Mouse (Mus musculus) kidney, postnatal 36 days (tissue): ENCODE data around the gene Fam213b.
A peak's percentile ranks its signal among the peaks of the same experiment; 100 is the strongest.

Source experiments
- DNase-seq, 2 experiments: peaks; one replicate each; pipeline ENCODE4 v3.0.0; 2021 to 2022; ENCODE audit warnings: mixed read lengths in 2 of 2

The Fam213b gene

DNA sequence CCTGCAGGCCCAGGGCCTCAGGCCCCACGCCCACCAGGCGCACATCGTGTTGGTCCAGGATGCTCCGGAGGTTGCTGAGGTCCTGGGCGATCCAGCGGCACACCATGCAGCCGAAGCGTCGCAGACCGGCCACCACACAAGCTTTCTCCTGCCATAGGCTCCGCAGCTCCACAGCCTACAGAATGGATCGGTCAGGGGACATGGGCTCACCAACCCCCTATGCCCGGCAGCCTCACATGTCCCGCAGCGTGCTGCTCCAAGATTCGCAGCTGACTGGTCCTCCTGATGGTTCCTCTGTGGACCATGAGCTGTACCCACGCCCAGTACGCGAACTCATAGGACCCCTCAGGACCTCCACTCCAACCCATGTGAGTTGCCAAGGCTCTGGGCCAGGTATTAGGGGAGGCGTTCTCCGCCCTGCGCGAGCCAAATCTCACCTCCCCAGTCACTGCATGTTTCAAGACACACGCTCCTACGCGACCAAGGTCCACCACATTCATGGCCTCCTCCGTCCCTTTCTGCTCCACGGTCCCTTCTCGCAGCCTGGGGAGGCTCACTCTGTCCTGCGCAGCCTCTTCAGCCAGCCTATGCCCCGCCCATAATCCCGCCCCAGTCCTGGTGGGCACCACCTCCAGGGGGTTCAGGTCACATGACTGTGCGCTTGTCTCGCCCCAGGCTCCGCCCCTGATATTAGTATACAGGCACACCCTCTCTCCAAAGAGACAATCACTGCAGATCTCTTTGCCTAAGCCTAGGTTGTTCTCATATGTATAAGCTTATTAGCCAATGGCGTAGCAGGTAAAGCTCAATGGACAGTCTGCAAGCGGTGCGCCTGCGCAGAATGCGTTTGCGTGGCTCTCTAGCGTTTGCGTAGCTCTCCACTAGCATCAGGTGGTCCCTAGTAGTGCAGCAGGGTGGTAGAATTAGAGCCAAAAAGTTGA, at the start of gene Fam213b:
Gene Fam213b (minus strand): TSS at position 630 of the 941 bp plus-strand sequence.
- peak; percentile 87 for DNase-seq

DNA sequence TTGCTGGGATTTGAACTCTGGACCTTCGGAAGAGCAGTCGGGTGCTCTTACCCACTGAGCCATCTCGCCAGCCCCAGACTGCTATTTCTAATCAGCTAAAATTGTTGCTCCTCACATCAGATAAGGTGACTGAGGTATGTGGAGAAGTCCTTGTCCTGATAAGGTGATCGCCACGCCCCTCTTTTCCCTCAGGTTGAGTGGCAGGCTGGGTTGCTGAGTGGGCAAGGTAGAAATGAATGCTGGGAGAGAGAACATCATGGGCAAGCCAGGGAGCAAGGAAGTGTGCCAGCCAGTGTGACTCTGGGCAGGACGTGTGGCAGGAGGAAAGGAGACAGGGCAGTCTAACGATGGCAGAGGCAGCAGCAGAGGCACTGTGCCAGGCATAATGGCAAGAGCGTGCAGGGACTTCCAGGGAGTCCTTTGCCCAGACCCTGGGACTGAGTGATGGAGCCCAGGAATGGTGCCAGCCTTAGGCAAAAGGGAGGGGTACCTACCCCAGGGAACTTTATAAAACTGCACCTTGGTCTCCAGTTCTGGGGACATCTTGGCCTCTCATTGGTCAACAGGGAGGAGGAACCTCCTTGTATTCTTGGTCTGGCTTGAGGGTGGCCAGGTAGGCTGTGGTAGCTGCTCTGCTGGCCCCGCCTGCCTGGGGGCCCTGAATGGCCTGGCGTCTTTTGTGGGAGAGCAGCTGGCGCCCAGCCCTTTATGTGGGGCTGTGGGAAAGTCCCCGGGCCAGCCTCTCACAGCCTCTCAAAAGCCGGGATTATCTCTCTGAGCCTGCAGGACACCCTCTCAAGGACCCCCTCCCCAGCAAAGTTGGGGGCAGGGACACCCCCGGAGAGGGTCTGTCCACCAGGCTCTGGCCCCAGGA, 49.4 kb upstream of the Fam213b start:
- DNase-seq, result no peak

DNA sequence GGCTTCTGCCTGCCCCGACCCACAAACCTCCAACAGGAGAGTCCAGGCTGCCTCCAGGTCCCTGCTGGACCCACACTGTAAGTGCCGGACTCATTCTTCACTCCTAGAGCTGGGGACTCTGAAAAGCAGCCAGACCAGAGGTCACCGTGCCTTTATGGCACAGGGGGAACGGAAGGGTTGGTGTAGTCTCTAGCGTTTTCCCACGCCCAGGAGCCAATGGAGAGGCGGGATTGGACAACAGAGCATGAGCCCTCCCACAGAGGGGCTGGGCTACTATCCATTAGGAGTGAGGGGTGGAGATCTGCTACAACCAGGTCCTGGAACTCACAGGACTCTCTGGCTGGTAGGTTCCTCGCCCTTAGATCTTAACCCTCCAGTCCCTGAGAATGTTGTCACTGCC, 47.4 kb upstream of the Fam213b start:
- DNase-seq, result peak; percentile 84 to 88

DNA sequence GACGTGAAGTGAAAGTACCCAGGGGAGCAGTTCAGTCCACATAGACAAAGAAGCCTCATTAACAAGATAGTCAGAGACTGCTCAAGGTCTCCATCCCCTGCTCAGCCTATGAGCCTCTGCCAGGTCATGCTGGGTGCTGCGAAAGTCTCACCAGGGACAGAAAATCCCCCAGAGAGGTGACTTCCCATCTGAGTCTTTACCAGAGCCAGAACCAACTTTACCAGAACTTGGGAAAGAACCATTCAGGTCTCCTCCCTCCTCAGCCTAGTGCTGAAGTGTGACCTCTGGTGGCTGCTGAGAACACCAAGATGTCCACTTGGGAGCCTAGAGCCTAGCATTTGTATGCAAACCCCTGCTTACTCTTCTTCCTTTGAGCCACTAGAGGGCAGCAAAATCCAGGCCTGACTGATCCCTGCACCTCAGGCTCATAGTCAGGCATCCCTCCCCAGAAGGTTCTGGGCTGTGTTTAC, 45.2 kb upstream of the Fam213b start:
- peak; percentile 87 to 91 for DNase-seq

DNA sequence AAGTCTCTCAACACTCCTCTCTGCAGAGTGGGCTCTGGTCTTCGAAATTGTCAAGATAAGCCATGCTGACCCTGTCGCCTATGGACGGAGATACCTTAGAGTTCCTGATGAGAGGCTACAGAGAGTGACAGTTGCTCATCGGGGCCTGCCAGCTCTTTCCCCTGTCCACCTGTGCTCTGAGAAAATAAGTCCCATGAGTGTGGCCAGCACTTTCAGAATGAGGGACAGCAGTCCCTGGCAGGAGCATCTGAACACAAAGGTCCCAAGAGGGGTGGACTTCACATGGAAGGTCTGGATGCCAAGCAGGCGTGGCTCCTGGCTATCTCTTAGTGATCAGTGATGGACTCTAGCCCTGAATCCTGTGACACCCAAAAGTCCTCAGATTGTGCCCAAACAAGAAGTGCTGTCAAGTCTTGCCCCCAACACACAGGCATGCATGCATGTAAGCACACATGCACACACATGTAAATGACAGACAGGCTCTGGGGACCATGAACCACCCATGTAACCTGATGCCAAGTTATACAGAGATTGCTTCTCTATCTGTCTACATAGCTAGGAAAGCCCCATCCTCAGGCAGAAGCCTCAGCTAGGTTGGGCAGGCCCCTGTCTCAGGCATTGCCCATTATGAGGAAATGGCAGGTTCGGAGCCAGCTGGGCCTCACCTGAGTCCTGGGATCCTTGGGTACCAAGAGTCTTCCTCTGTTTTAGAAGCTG, 44.5 kb upstream of the Fam213b start:
- no peak for DNase-seq

DNA sequence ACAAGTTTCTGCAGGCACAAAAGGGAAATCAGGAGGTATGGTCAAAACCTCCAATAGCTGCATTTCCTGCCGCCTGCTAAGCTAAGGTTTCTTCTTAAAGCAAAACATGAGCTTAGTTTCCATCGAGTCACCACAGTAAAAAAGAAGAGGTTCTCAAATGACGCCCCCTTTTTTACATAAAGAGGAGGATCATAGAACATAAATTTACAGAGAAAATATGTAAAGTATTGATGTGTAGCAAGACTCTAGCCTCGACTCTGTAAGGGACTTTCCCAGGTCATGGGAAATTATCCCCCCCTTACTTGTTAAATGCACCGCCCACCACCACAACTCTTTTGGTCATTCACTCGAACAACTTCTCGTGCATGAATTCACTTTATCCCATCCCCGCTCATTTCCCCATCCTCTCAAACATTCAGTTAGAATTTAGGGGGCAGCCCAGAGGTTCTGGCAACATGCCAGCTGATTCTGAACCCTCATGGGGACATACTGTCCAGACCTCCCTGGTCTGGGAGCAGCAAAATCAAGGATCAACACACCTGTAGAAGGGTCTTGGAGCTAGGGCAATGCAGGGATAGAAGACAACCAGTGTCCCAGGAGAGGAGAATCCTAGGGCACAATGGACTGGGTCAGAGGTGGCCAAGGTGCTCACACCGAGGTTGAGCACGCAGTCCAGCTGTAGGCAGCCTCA, 43.8 kb upstream of the Fam213b start:
- DNase-seq, result no peak

DNA sequence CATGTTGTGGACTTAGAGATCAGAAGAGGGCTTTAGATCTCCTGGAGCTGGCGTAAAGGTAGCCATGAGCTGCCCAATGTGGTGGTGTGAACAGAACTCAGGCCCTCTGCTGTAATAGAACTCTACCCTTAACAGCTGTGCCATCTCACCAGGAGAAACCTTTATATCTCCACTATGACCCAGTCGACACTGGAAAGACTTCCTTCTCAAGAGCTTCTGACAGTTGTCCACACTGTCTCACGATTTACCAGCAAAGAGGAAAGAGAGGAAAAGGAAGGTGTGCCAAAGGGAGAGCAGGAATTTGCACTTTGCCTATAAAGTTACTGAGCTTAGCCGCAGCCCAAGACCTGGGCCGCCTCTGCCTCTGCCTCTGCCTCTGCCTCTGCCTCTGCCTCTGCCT, 42.9 kb upstream of the Fam213b start:
- no peak for DNase-seq

DNA sequence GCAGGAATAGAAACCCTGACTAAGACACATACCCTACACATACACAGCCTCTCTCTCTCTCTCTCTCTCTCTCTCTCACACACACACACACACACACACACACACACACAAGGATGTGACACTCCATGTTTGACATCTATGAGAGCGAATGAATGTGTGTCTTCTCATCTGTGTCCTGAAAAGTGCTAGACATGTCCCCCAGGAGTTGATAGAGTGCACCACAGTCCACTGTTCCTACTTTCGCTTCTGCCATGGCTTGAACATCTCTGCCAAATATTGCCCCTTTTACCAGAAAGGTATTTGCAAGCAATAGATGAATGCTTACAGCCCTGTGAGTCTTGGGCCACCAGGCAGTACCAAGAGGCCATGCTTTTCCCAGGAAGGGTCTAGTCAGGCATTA, 41.2 kb upstream of the Fam213b start:
- DNase-seq, result no peak

DNA sequence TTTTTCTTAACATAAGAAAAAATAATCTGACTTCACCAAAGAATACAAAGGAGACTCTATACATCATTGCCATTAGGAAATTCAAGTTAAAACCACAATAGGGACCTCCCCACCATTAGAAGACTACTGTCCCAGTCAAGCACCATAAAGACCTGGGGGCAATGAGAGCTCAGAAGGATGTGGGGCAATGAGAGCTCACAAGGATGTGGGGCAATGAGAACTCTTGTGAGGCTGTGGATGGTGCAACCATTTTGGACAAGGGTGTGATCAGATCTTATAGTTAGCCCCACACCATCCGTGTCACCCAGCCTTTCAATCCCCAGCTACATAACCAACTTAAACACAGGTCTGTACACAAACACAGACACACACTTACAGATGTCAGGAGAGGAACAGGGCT, 38.8 kb upstream of the Fam213b start:
- DNase-seq, result no peak

DNA sequence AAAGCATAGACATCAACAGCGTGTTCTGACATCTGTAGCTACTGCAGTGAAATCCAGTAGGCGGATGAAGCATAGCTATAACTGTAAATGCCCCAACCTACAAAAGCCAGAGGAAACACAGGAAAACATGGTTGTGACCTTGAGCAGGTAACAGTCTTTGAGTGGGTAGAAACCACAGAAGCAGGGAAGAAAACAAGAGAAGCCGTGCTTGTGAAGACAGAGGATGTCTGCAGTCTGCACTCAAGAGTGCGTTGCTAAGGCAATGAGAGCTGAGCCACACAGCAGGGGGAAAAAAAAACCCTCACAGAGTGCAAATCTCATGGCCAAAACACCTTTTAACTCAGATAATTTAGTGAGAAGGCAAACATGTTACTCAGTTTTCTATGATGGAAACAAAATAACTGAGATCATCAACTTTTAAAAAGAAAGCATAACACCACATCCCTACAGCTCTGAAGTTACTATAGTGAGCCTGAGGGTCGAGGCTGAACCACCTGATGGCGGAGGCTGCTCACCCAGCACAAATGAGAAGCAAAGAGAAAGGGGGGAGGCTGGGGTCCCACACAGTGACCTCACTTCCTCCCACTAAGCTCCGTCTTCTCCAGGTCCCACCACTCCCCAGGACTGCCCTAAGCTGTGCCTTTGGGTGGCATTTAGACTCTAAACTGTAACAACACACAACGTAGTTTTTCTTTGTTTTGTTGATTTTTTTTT, 37.8 kb upstream of the Fam213b start:
- no peak for DNase-seq

DNA sequence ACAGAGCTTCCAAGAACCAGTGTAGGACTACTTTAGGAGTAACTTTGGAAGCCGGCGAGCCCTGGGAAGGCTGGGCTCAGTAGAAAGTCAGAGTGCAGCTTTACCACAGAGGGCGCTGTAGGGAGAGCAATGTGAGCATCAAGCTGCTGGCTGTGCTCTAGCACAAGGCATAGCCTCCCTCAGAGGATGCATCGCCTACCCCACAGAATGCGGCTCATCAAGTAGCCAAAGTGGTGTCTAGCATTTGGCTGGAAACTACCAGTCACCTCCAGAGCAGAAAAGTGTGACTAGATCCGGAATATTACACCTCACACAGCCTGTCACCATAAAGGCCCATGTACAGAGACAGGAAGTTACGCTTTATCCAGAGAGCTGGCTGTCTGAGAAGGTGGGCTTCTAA, 36.9 kb upstream of the Fam213b start:
- no peak for DNase-seq

DNA sequence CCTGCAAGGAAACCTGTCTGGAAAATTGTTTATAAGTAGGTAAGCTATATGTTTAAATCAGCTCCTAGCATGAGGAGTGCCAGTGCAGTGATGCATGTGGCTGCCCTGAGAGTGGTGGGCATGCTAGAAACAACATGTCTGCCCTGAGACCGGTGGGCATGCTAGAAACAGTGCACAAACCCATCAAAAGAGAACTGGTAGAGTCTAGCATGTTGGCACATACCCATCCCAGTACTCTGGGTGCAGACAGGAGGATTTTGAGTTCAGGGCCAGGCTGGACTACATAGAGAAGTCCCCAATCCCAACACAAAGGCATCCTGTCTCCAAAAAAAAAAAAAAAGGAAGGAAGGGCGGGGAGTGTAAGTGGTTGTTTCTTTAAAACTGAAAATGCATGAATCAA, 35.9 kb upstream of the Fam213b start:
- no peak for DNase-seq

DNA sequence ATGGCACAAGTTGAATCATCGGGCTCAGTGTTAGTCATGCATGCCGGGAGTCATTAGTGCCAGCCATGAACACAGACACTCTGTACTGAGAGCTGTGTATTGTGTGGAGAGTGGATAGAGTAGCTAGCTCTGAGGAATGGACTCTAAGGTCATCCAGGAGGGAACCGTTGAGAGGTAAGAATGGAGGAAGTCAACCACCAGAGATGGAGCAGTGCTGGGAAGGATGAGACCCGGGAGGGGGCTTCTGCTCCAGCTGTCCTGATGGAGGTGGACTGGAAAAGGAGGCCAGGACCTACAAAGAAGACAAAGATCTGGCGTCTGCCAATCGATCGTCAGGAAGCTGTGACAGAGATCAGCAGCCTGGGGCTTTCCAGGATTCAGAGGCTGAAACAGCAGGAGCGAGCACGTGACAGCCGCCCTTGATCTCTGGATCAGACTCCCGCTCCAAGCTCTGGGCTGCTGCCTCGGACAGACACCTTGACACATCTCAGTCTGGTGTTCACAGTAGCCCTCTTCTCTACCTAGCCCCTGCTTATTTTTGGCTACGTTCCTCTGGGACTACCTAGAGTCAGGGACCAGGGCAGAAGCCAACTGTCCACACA, 34.5 kb upstream of the Fam213b start:
- no peak for DNase-seq

DNA sequence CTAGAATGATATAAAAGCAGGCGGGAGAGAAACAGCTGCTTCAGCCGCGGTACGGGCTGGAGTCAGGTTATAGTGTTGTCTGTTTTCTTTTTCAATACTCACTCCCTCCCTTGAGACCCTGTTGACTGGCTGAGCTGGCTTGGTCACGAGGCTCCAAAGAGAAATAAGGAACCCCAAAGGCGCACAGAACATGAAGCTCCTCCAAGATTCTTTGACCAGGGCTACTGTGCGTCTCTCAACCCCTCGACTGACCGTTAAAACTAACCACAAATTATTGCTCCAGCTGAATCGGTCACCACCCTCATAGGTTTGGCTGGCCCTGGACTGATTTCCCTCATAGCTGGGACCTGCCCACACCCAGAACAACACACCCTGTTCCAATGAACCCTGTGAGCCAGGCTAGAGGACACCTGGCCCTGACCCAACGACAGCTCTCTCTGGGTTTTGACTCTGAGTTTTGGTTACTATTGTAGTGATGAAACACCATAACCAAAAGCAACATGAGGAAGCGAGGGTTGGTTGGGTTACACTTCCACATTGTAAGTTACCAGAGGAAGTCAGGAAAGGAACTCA, 30.2 kb upstream of the Fam213b start:
- DNase-seq, result peak; percentile 32 to 51

DNA sequence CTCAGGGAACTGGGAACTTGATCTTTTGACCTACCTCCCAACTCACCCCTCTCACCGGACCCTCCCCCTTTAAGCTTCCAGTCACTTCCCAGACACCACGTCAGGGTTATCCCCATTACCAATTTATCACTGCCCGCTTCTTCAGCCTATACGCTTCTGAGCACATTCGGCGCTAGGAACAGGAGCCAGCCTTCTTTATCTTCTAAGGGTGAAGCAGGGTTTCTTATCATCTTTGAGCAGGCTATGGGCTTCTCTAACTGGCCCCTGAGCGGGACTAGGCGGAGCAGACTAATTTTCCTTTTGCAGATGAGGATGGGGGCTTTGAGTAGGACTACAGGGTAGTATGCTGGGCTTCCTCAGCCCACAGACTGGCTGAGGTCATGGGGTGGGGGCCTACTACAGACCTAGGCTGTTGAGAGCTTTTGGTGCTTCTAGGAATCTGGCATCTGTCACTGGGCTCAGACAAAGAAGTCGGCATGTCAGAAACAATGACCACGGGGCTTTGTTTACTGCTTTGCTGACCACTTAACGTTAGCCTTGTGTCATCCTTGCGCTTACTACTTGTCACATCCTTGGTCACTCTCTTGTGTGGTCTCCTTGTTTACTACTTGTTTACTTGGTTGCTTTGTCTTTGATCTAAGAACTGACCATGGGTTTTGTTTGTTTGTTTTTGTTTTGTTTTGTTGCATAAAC, 29.6 kb upstream of the Fam213b start, which contains the start of gene Tnfrsf14:
Gene Tnfrsf14 (minus strand): TSS at position 169 of the 693 bp plus-strand sequence.
- no peak for DNase-seq

DNA sequence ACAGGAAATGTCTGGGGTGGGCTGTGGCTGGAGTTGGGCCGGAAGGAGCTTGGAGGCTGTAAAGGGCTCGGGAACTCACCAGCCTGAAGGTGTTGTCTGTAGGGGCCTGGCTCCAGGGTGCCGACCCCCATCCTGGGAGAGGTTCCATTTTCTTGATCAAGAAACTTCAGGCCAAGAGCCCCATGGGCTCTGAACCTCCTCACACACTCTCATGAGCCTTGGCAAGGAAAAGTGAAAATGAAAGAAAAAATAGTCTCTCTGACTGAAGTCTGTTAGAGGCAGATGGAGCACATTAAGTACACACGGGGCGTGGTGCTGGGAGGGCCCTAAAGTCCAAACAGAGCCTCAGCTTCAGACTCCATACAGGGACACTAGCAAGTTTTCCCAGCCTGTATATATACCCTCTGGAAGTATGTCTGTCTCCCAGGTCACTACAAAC, 29.0 kb upstream of the Fam213b start:
- peak; percentile 49 to 59 for DNase-seq

DNA sequence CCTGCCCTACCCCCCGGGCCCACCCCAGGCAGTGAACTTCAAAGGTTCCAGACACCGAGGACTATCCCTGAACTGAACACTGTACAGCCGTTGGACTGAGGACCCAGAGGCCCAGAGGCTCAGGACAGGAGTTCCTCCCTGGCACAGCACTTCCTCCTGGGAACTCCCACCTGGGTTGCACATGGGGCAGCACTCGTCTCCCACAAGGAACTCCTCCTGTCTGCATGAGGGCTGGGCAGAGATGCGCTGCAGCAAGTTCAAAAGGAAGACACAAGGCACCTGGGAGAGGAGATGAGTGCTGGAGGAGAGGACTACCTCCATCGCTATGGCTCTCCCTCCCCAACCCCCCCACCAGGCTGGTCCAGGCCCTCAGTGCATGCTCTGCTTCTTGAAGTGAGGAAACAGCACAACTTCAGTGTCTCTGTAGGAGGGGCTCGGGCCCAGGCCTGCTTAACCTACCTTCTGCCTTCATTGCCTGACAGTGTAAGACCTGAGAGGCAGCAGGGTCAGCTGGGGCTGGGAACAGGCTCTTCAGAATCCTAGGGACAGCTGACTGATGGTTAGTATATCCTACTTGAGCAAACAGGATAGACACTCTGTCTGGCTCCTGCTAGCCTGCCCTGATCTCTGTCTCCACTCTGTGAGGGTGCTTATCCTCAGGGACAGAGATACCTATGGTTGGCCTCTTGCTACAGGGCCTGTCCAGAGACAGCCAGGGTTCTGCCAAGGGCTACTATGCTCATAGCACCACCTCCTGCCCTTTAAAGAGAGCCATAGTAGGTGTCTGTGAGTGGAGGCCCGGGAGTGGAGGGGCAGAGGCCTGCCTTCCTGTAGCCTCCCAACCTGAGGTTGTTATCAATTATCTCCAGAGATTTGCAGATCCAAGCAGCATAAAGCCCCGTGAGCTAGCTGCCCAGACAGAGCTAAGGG, 28.3 kb upstream of the Fam213b start:
- no peak for DNase-seq

DNA sequence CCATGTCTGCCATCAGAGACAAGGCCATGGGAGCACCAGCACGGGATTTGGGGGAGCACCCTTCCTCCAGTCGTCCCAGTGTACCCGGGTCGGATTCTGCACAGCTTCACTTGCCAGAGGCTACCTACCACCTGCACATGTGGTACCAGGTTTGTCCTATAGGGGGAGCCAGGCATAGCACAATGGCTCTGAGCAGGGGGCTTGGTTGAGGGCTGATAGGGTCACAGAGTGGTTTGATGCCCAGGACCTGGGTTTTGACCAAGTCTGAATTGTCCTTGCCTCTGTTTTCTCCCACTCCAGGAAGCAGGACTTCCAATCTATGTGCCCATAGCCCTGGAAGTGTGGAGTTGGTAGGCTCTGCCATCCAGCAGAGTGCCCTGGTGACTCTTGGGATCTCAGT, 26.5 kb upstream of the Fam213b start:
- peak in 1 of 2 experiments; percentile 66 for DNase-seq

DNA sequence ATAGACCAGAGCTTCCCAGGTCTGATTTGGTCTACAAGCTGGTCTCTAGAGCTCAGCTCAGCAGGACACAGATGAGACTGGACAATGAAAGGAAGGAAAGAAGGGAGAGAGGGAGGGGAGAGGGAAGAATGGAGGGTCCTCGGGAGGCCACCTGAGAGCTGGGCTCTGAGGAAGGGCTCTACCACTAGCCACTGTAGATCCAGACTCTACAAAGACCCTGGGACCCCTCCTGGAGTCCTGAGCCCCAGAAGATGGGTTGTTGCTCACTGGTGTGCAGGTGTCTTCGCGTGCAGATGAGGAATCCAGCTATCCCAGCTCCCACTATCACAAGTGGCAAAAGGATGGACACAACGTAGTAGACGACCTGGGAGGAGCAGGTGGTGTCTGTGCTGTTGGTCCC, 24.0 kb upstream of the Fam213b start:
- no peak for DNase-seq
